8 mouse cellular contexts compared by ENCODE assay signal in genomic region chr6:136941051-136942021, GRCm38 (mm10). TPM values are rescaled to one million over a fixed set of nuclear protein-coding genes. Genes with fewer than 3 reads are reported as not detected.
DNase-seq lines count a peak whose midpoint lies in the region; ATAC-seq lines count a peak whose summit lies in the region.

Gene Arhgdib, minus strand, starts transcription at chr6:136941899.

- no peaks in the 10 kb centered on the region for H3K27me3 ChIP-seq in lung, embryonic 15.5 days
- no peaks in the 10 kb centered on the region for H3K27me3 ChIP-seq in intestine, embryonic 15.5 days (replicated peaks)
- no peaks in the 10 kb centered on the region for H3K27me3 ChIP-seq in liver, embryonic 12.5 days (replicated peaks)

- no peaks in the 10 kb centered on the region for H3K9me3 ChIP-seq in lung, embryonic 15.5 days
- H3K9me3 ChIP-seq in intestine, embryonic 15.5 days, result no peaks in the 10 kb centered on the region
- H3K9me3 ChIP-seq in liver, embryonic 12.5 days (replicated peaks), result no peaks in the 10 kb centered on the region

- peak within 1 kb of the TSS; percentile 8; the same call in 1 of the 2 replicates for H3K4me3 ChIP-seq in lung, embryonic 15.5 days
- no peak within 1 kb of the TSS for H3K4me3 ChIP-seq in intestine, embryonic 15.5 days (replicated peaks)
- H3K4me3 ChIP-seq in liver, embryonic 12.5 days, result peak within 1 kb of the TSS; percentile 34

- peak within 1 kb of the TSS; percentile 21 for H3K4me2 ChIP-seq in lung, embryonic 15.5 days
- H3K4me2 ChIP-seq in intestine, embryonic 15.5 days (replicated peaks), result peak within 1 kb of the TSS; percentile 35; the same call in 1 of the 2 replicates
- H3K4me2 ChIP-seq in liver, embryonic 12.5 days, result peak within 1 kb of the TSS; percentile 47

- no peak within 1 kb of the TSS for H3K9ac ChIP-seq in lung, embryonic 15.5 days
- peak within 1 kb of the TSS; percentile 26; the same call in 1 of the 2 replicates for H3K9ac ChIP-seq in intestine, embryonic 15.5 days
- H3K9ac ChIP-seq in liver, embryonic 12.5 days, result peak within 1 kb of the TSS; percentile 34

- 15% methylated on average over 12 of the region's 12 CpGs for WGBS in lung, embryonic 15.5 days
- 26% methylated on average over 12 of the region's 12 CpGs for WGBS in intestine, embryonic 15.5 days
- WGBS in liver, embryonic 12.5 days (ENCODE audit: insufficient replicate concordance), result 8% methylated on average over 12 of the region's 12 CpGs

- DNase-seq in lung, postnatal 10 days, result no peak
- DNase-seq in adrenal gland, postnatal 36 days, result peak in 1 of 2 experiments; percentile 19
- DNase-seq in ovary, adult 18-20 months (ENCODE audit: low spot score), result no peak

- no peaks in the 10 kb centered on the region for H3K36me3 ChIP-seq in lung, embryonic 15.5 days
- H3K36me3 ChIP-seq in intestine, embryonic 15.5 days, result no peaks in the 10 kb centered on the region
- H3K36me3 ChIP-seq in liver, embryonic 12.5 days, result no peaks in the 10 kb centered on the region

- H3K27ac ChIP-seq in lung, embryonic 15.5 days, result peak within 1 kb of the TSS; percentile 86
- H3K27ac ChIP-seq in intestine, embryonic 15.5 days, result peak within 1 kb of the TSS; percentile 77
- peak within 1 kb of the TSS; percentile 85 for H3K27ac ChIP-seq in liver, embryonic 12.5 days

- peak; percentile 60; the same call in 1 of the 2 replicates for ATAC-seq in lung, embryonic 15.5 days (ENCODE audit: borderline replicate concordance, extremely low read depth, low FRiP score, low TSS enrichment)
- ATAC-seq in granulocyte monocyte progenitor cell, adult 5-6 weeks (replicated peaks; ENCODE audit: poor library complexity, severe bottlenecking), result peak; percentile 17
- ATAC-seq in intestine, embryonic 15.5 days, result peak; percentile 65
- ATAC-seq in liver, embryonic 12.5 days, result peak; percentile 44
- peak; percentile 30 for ATAC-seq in neutrophil, adult 5-6 weeks (ENCODE audit: extremely low read depth, insufficient number of reproducible peaks, low FRiP score, poor library complexity, severe bottlenecking)

- H3K4me1 ChIP-seq in lung, embryonic 15.5 days, result peaks cover 29% of the 10 kb centered on the region
- H3K4me1 ChIP-seq in intestine, embryonic 15.5 days (replicated peaks), result peaks cover 18% of the 10 kb centered on the region
- peaks cover 69% of the 10 kb centered on the region for H3K4me1 ChIP-seq in liver, embryonic 12.5 days

RNA-seq across cellular contexts. Expression of gene Arhgdib, which starts in this region (rescaled TPM):
- 69.8 and 82.9 TPM in 2 replicates for polyA plus RNA-seq in lung, embryonic 15.5 days (2015; fragmentation: Nextera tagmentation; extraction: Ambion mirVana)
- total RNA-seq in adrenal gland, postnatal 36 days (2021), result 10 to 100 TPM; 20.4 to 24.2 TPM
- total RNA-seq in granulocyte monocyte progenitor cell, adult 5-6 weeks (2014; fragmentation: Nextera tagmentation), result 1,912 and 2,149 TPM in 2 replicates
- 1,225 and 1,275 TPM in 2 replicates for total RNA-seq in granulocyte monocyte progenitor cell, adult 5-6 weeks (2017)
- 44.5 and 47.8 TPM in 2 replicates for polyA plus RNA-seq in intestine, embryonic 15.5 days (2015; fragmentation: Nextera tagmentation; extraction: Ambion mirVana)
- polyA plus RNA-seq in liver, embryonic 12.5 days (2016; fragmentation: Nextera tagmentation; extraction: Ambion mirVana), result 120 and 122 TPM in 2 replicates
- 1,086 and 1,117 TPM in 2 replicates for total RNA-seq in neutrophil, adult 5-6 weeks (2017)

Comparison
In these comparisons a context has a peak if more than half of its experiments do, and no peak if none do; other contexts are left out.
1. RNA of gene Arhgdib (total RNA-seq): 1,225 to 2,149 TPM in granulocyte monocyte progenitor cell, adult 5-6 weeks and 1,086 to 1,117 TPM in neutrophil, adult 5-6 weeks; 20.4 to 24.2 TPM in adrenal gland, postnatal 36 days; every median in the first group is over 10 times any median in the second.
2. Peak in every context shown above with its lines, with median percentiles within 50 percentile points of each other: ATAC-seq, H3K27ac ChIP-seq and H3K4me2 ChIP-seq.